Mouse (Mus musculus) E14TG2a.4 (cell line): ENCODE data around the gene Fam171b.

Experiments used
- CTCF ChIP-seq: conservative IDR thresholded peaks from 2 replicates; pipeline ENCODE4 v1.5.1; 2014; ENCODE audit warnings: low read length
- NANOG ChIP-seq: IDR thresholded peaks from 2 replicates; pipeline ENCODE4 v1.6.1; 2014; ENCODE audit warnings: borderline replicate concordance, low read length, mixed read lengths
- POU5F1 ChIP-seq: IDR thresholded peaks from 2 replicates; pipeline ENCODE4 v1.6.1; 2014; ENCODE audit warnings: low read length, borderline replicate concordance

GRCm38 (mm10) chr2:83797902-83798497, 14.4 kb upstream of the Fam171b start:
- no peak for TF ChIP-seq CTCF
- TF ChIP-seq NANOG = no peak
- TF ChIP-seq POU5F1 = no peak
